Mouse (Mus musculus) liver, embryonic 14.5 days (tissue): ENCODE results near the gene Setd6. TPM values are rescaled to one million over a fixed set of nuclear protein-coding genes. Genes with fewer than 3 reads are reported as not detected.

ENCODE experiments used
- ATAC-seq: fragments of 200-750 bp; cut with Nextera tagmentation; 2 replicates; pipeline ENCODE4 v1.8.0; 2017; ENCODE audit warnings: moderate number of reproducible peaks, mild to moderate bottlenecking, moderate library complexity; ENCODE audit not compliant: insufficient read depth
- DNase-seq, 3 experiments: peaks; one replicate each; pipeline ENCODE4 v3.0.0-alpha.2; 2012 to 2013; ENCODE audit warnings: low read depth in 3 of 3, low spot score in 3 of 3
- H3K27ac ChIP-seq: fragments of 300-500 bp; sonication (generic); 2 replicates; pipeline ENCODE4 v1.5.1; 2014; ENCODE audit warnings: moderate library complexity, mild to moderate bottlenecking, control low read depth, inconsistent platforms
- H3K27me3 ChIP-seq: fragments of 300-500 bp; sonication (generic); 2 replicates; pipeline ENCODE4 v1.6.1; 2014; ENCODE audit warnings: mild to moderate bottlenecking, low read length, moderate library complexity; ENCODE audit not compliant: control insufficient read depth, insufficient read depth
- H3K36me3 ChIP-seq: fragments of 300-500 bp; sonication (generic); replicated peaks from 2 replicates; pipeline ENCODE4 v1.6.1; 2014; ENCODE audit warnings: low read depth; ENCODE audit not compliant: control insufficient read depth, insufficient read depth
- H3K4me1 ChIP-seq, 2 experiments: fragments of 200-500 bp in 1 of 2; fragments of 300-500 bp in 1 of 2; sonication (generic) in 1 of 2; replicated peaks; 2 replicates each; pipeline ENCODE4 v1.6.1; 2012 to 2014; ENCODE audit warnings: antibody characterized with exemption in 1 of 2, inconsistent platforms in 1 of 2, low read length in 1 of 2; ENCODE audit not compliant: control insufficient read depth in 2 of 2, insufficient read depth in 2 of 2
- H3K4me2 ChIP-seq: fragments of 300-500 bp; sonication (generic); 2 replicates; pipeline ENCODE4 v1.6.1; 2014; ENCODE audit warnings: low read depth, mild to moderate bottlenecking, control low read depth, moderate library complexity
- H3K4me3 ChIP-seq, 2 experiments: fragments of 200-500 bp in 1 of 2; fragments of 300-500 bp in 1 of 2; sonication (generic) in 1 of 2; 2 replicates each; pipeline ENCODE4 v1.5.1; 2012 to 2014; ENCODE audit warnings: low read depth in 2 of 2, low read length in 2 of 2, mild to moderate bottlenecking in 2 of 2, control low read depth in 1 of 2, inconsistent platforms in 1 of 2, moderate library complexity in 1 of 2; ENCODE audit not compliant: insufficient read depth in 1 of 2
- H3K9ac ChIP-seq: fragments of 300-500 bp; sonication (generic); replicated peaks from 2 replicates; pipeline ENCODE4 v1.6.1; 2014; ENCODE audit warnings: mild to moderate bottlenecking, control low read depth, moderate library complexity
- H3K9me3 ChIP-seq: fragments of 300-500 bp; sonication (generic); 2 replicates; pipeline ENCODE4 v1.6.1; 2016; ENCODE audit warnings: low read length, mixed read lengths; ENCODE audit not compliant: control insufficient read depth
- CTCF ChIP-seq: IDR thresholded peaks from 2 replicates; pipeline ENCODE4 v1.5.1; 2016; ENCODE audit warnings: antibody characterized with exemption, low read depth, control low read depth
- EP300 ChIP-seq: IDR thresholded peaks from 2 replicates; pipeline ENCODE4 v1.6.1; 2016; ENCODE audit warnings: antibody characterized with exemption, low read depth
- WGBS: fragments of 180-500 bp; shearing (Covaris S2); extraction: QIAGEN DNeasy Blood & Tissue Kit; methylation state at CpG from one replicate; pipeline ENCODE4 v1.1.7; 2014; ENCODE audit not compliant: insufficient replicate concordance; 5-methylcytosine and 5-hydroxymethylcytosine counted together
- polyA plus RNA-seq, 2 experiments: library from polyadenylated mRNA; depleted of rRNA in 1 of 2; stranded (reverse) in 1 of 2; unstranded in 1 of 2; fragments of >200 nt; fragmentation: Nextera tagmentation in 1 of 2; extraction: Ambion mirVana in 1 of 2; gene quantifications; 2 replicates each; pipeline versions ENCODE4 v1.2.1 to v1.2.3; 2012 to 2014

The Setd6 gene
- polyA plus RNA-seq, 2 experiments = 15.0 to 16.0 TPM

GRCm38 (mm10) chr8:95701809-95702208 is 13.9 kb upstream of the Setd6 start:
- DNase-seq (no peak), ATAC-seq (no peak)
- H3K27ac ChIP-seq = no peak overlapping the region
- no peaks in the 10 kb centered on the region for H3K36me3 ChIP-seq
- H3K27me3 ChIP-seq = peaks cover 3% of the 10 kb centered on the region; the same call in 1 of the 2 replicates
- no peaks in the 10 kb centered on the region for H3K9me3 ChIP-seq
- no peak overlapping the region for H3K4me2 ChIP-seq
- H3K9ac ChIP-seq = no peak overlapping the region
- H3K4me1 ChIP-seq = peaks cover 0 to 9% of the 10 kb centered on the region in 2 experiments; a peak in 2 of 4 replicates
- H3K4me3 ChIP-seq = no peak overlapping the region
- 66% methylated on average over 4 of the region's 4 CpGs for WGBS
- no peak for TF ChIP-seq CTCF
- no peak for TF ChIP-seq EP300

- peak; percentile 42 to 55 (median 52) for DNase-seq
Observed at GRCm38 (mm10) chr8:95702480-95703446, 12.9 kb upstream of the Setd6 start.

GRCm38 (mm10) chr8:95703461-95704260 is 12.0 kb upstream of the Setd6 start:
- Histone ChIP-seq H3K36me3 (no peaks in the 10 kb centered on the region), H3K4me1 (peaks cover 0 to 9% of the 10 kb centered on the region in 2 experiments; a peak in 2 of 4 replicates), H3K4me2 (peak overlapping the region; percentile 73), H3K4me3 (peak overlapping the region; percentile 34 to 46), H3K9me3 (no peaks in the 10 kb centered on the region), H3K9ac (no peak overlapping the region), H3K27me3 (no peaks in the 10 kb centered on the region), H3K27ac (no peak overlapping the region)
- 8% methylated on average over 15 of the region's 15 CpGs for WGBS
- no peak for TF ChIP-seq CTCF
- peak; percentile 60; the same call in 1 of the 2 replicates for ATAC-seq
- no peak for DNase-seq

More at GRCm38 (mm10) chr8:95702480-95703446, 12.9 kb upstream of the Setd6 start:
- H3K9ac ChIP-seq = no peak overlapping the region; the same call in 1 of the 2 replicates
- H3K4me3 ChIP-seq = peak overlapping the region; percentile 46 to 48
- no peaks in the 10 kb centered on the region for H3K27me3 ChIP-seq
- no peaks in the 10 kb centered on the region for H3K36me3 ChIP-seq
- 3% methylated on average over 34 of the region's 34 CpGs for WGBS
- H3K9me3 ChIP-seq = no peaks in the 10 kb centered on the region
- TF ChIP-seq CTCF (no peak), EP300 (no peak)
- H3K4me2 ChIP-seq = peak overlapping the region; percentile 73
- H3K4me1 ChIP-seq = peaks cover 0 to 9% of the 10 kb centered on the region in 2 experiments; a peak in 2 of 4 replicates
- H3K27ac ChIP-seq = no peak overlapping the region
- peak; percentile 78 for ATAC-seq

GRCm38 (mm10) chr8:95704538-95704937 is 11.1 kb upstream of the Setd6 start:
- Histone ChIP-seq H3K4me3 (no peak overlapping the region), H3K36me3 (no peaks in the 10 kb centered on the region), H3K9ac (no peak overlapping the region), H3K9me3 (no peaks in the 10 kb centered on the region), H3K27ac (no peak overlapping the region), H3K27me3 (no peaks in the 10 kb centered on the region), H3K4me2 (no peak overlapping the region), H3K4me1 (peaks cover 0 to 9% of the 10 kb centered on the region in 2 experiments; a peak in 2 of 4 replicates)
- DNase-seq = no peak
- no peak for ATAC-seq
- WGBS = 72% methylated on average over 3 of the region's 3 CpGs
- no peak for TF ChIP-seq EP300
- TF ChIP-seq CTCF = no peak

- no peaks in the 10 kb centered on the region for H3K27me3 ChIP-seq
- no peaks in the 10 kb centered on the region for H3K36me3 ChIP-seq
- DNase-seq (no peak), ATAC-seq (no peak)
- no peak overlapping the region for H3K4me3 ChIP-seq
- 64% methylated on average over 7 of the region's 7 CpGs for WGBS
- TF ChIP-seq EP300 (no peak), CTCF (no peak)
- no peak overlapping the region for H3K4me2 ChIP-seq
- H3K4me1 ChIP-seq = peaks cover 3% of the 10 kb centered on the region in 2 experiments
- no peak overlapping the region for H3K9ac ChIP-seq
- no peak overlapping the region for H3K27ac ChIP-seq
- no peaks in the 10 kb centered on the region for H3K9me3 ChIP-seq
Observed at GRCm38 (mm10) chr8:95709579-95709978, 6.1 kb upstream of the Setd6 start.
